Mouse (Mus musculus) gastrocnemius, postnatal 36 days (tissue): ENCODE data around the gene Olfr365. TPM values are rescaled to one million over a fixed set of nuclear protein-coding genes. Genes with fewer than 3 reads are reported as not detected.

ENCODE experiments used
- DNase-seq, 2 experiments: peaks; one replicate each; pipeline ENCODE4 v3.0.0; 2022
- intact Hi-C: fragments of 180-260 bp; cut with DNase I; formaldehyde crosslinking; loops from one replicate; pipeline ENCODE4 v1.15.1; 2025
- long read RNA-seq, 2 experiments: library from polyadenylated mRNA; stranded (forward); transcript quantifications; one replicate each; pipeline ENCODE4 v2.0.0; 2021
- total RNA-seq, 2 experiments: library from RNA; stranded (reverse); gene quantifications; 2 replicates each; pipeline ENCODE4 v1.2.3; 2021

Gene Olfr365
- not detected for total RNA-seq
- long read RNA-seq, experiment 1, result 0 reads
- long read RNA-seq, experiment 2, result 0 reads

GRCm38 (mm10) chr2:37187898-37188297, at the start of gene Olfr365:
TSS of gene Olfr365 (plus strand) at chr2:37188198.
- intact Hi-C loops, result no loop called here

GRCm38 (mm10) chr2:37139022-37139421, 49.0 kb upstream of the Olfr365 start, which contains the start of gene Olfr364-ps1:
TSS of gene Olfr364-ps1 (plus strand) at chr2:37139322.
- no peak for DNase-seq
- intact Hi-C loops, result no loop called here

More at GRCm38 (mm10) chr2:37187898-37188297, at the start of gene Olfr365:
- DNase-seq, result no peak

GRCm38 (mm10) chr2:37211274-37211673, 23.3 kb downstream of the Olfr365 start, which contains the start of gene Olfr366:
TSS of gene Olfr366 (plus strand) at chr2:37211574.
- intact Hi-C loops, result no loop called here
- no peak for DNase-seq

Other genes with a start within 250 kb of the Olfr365 start
- gene Olfr357, start 194.4 kb upstream of the Olfr365 start, total RNA-seq, result not detected
- not detected for gene Olfr358, start 178.9 kb upstream of the Olfr365 start, total RNA-seq
- not detected for gene Olfr360, start 122.5 kb upstream of the Olfr365 start, total RNA-seq
- gene Olfr361, start 98.9 kb upstream of the Olfr365 start, total RNA-seq, result not detected
- not detected for gene Olfr362, start 70.3 kb upstream of the Olfr365 start, total RNA-seq
- gene Olfr364-ps1, start 48.9 kb upstream of the Olfr365 start, total RNA-seq, result not detected
- gene Olfr366, start 23.4 kb downstream of the Olfr365 start, total RNA-seq, result not detected
- not detected for gene Olfr368, start 138.3 kb downstream of the Olfr365 start, total RNA-seq
- gene Pdcl, start 171.1 kb downstream of the Olfr365 start, total RNA-seq, result 10 to 100 TPM; 12.9 to 13.3 TPM
- 10 to 100 TPM; 39.3 to 41.5 TPM for gene Rc3h2, start 234.7 kb downstream of the Olfr365 start, total RNA-seq